Mouse (Mus musculus) ES-Bruce4 (cell line): ENCODE results near the gene P2ry10. TPM values are rescaled to one million over a fixed set of nuclear protein-coding genes. Genes with fewer than 3 reads are reported as not detected.

ENCODE experiments used
- H3K27ac ChIP-seq: 2 replicates; pipeline ENCODE4 v1.5.1; 2012; ENCODE audit warnings: low read length, inconsistent platforms; ENCODE audit not compliant: insufficient read depth
- H3K27me3 ChIP-seq: 2 replicates; pipeline ENCODE4 v1.6.1; 2012; ENCODE audit warnings: mild to moderate bottlenecking, low read length, inconsistent platforms; ENCODE audit not compliant: control insufficient read depth, poor library complexity, insufficient read depth, severe bottlenecking
- H3K36me3 ChIP-seq: 2 replicates; pipeline ENCODE4 v1.6.1; 2012; ENCODE audit warnings: inconsistent platforms, mild to moderate bottlenecking, low read length, moderate library complexity; ENCODE audit not compliant: control insufficient read depth, poor library complexity, insufficient read depth, severe bottlenecking
- H3K4me1 ChIP-seq: one replicate; pipeline ENCODE4 v1.8.1; 2011; ENCODE audit warnings: low read length; ENCODE audit not compliant: control insufficient read depth, insufficient read depth
- H3K4me3 ChIP-seq: 2 replicates; pipeline ENCODE4 v1.5.1; 2011; ENCODE audit warnings: low read depth, mild to moderate bottlenecking, low read length
- H3K9ac ChIP-seq: 2 replicates; pipeline ENCODE4 v1.6.1; 2012; ENCODE audit warnings: low read depth, mild to moderate bottlenecking, inconsistent platforms; ENCODE audit not compliant: poor library complexity, severe bottlenecking
- H3K9me3 ChIP-seq: replicated peaks from 2 replicates; pipeline ENCODE4 v1.6.1; 2012; ENCODE audit warnings: mild to moderate bottlenecking, low read length, inconsistent platforms; ENCODE audit not compliant: control insufficient read depth, poor library complexity, insufficient read depth, severe bottlenecking
- CTCF ChIP-seq: IDR thresholded peaks from one replicate; pipeline ENCODE4 v1.8.1; 2011; ENCODE audit warnings: low read depth, low read length
- EP300 ChIP-seq: IDR thresholded peaks from 2 replicates; pipeline ENCODE4 v1.6.1; 2011; ENCODE audit warnings: low read depth, low read length; ENCODE audit not compliant: insufficient read depth
- POLR2A ChIP-seq: IDR thresholded peaks from one replicate; pipeline ENCODE4 v1.8.1; 2011; ENCODE audit warnings: low read length; ENCODE audit not compliant: insufficient read depth
- polyA plus RNA-seq: library from polyadenylated mRNA; stranded (reverse); fragments of >200 nt; gene quantifications from 2 replicates; pipeline ENCODE4 v1.2.4, GENCODE M21; 2011; ENCODE audit warnings: low read depth; ENCODE audit not compliant: missing spikeins, insufficient read depth, insufficient read length

P2ry10 gene
- polyA plus RNA-seq, 1 experiment, result not detected

GRCm38 (mm10) chrX:107143930-107144329, 55.6 kb downstream of the P2ry10 start:
- H3K36me3 ChIP-seq, result no peaks in the 10 kb centered on the region
- H3K27ac ChIP-seq, result no peak overlapping the region
- no peak overlapping the region for H3K9ac ChIP-seq
- no peaks in the 10 kb centered on the region for H3K27me3 ChIP-seq
- TF ChIP-seq POLR2A (no peak), CTCF (no peak), EP300 (no peak)
- H3K4me1 ChIP-seq, result no peaks in the 10 kb centered on the region
- no peak overlapping the region for H3K4me3 ChIP-seq
- H3K9me3 ChIP-seq, result no peaks in the 10 kb centered on the region

GRCm38 (mm10) chrX:107148681-107149080, 60.4 kb downstream of the P2ry10 start, which contains the start of gene P2ry10b:
TSS of gene P2ry10b (plus strand) at chrX:107148927.
- H3K36me3 ChIP-seq, result no peaks in the 10 kb centered on the region
- no peak within 1 kb of the TSS for H3K27ac ChIP-seq
- no peaks in the 10 kb centered on the region for H3K9me3 ChIP-seq
- no peak for TF ChIP-seq CTCF
- TF ChIP-seq EP300, result no peak
- TF ChIP-seq POLR2A, result no peak
- no peaks in the 10 kb centered on the region for H3K4me1 ChIP-seq
- H3K4me3 ChIP-seq, result no peak within 1 kb of the TSS
- no peaks in the 10 kb centered on the region for H3K27me3 ChIP-seq
- H3K9ac ChIP-seq, result no peak within 1 kb of the TSS

- Histone ChIP-seq H3K27ac (no peak overlapping the region), H3K27me3 (no peaks in the 10 kb centered on the region), H3K9me3 (no peaks in the 10 kb centered on the region), H3K9ac (no peak overlapping the region), H3K4me1 (no peaks in the 10 kb centered on the region), H3K36me3 (no peaks in the 10 kb centered on the region), H3K4me3 (no peak overlapping the region)
- TF ChIP-seq POLR2A (no peak), EP300 (no peak), CTCF (no peak)
These were observed 61.2 kb downstream of the P2ry10 start for GRCm38 (mm10) chrX:107149391-107149993.

- H3K27me3 ChIP-seq, result no peaks in the 10 kb centered on the region
- no peak overlapping the region for H3K4me3 ChIP-seq
- H3K9me3 ChIP-seq, result no peaks in the 10 kb centered on the region
- TF ChIP-seq CTCF, result no peak
- no peak for TF ChIP-seq EP300
- TF ChIP-seq POLR2A, result no peak
- H3K9ac ChIP-seq, result no peak overlapping the region
- H3K36me3 ChIP-seq, result no peaks in the 10 kb centered on the region
- no peak overlapping the region for H3K27ac ChIP-seq
- no peaks in the 10 kb centered on the region for H3K4me1 ChIP-seq
These were observed 61.7 kb downstream of the P2ry10 start for GRCm38 (mm10) chrX:107150027-107150426.

GRCm38 (mm10) chrX:107150752-107151515, 62.6 kb downstream of the P2ry10 start:
- no peaks in the 10 kb centered on the region for H3K4me1 ChIP-seq
- no peak overlapping the region for H3K4me3 ChIP-seq
- H3K36me3 ChIP-seq, result no peaks in the 10 kb centered on the region
- H3K27me3 ChIP-seq, result no peaks in the 10 kb centered on the region
- no peak overlapping the region for H3K9ac ChIP-seq
- H3K9me3 ChIP-seq, result no peaks in the 10 kb centered on the region
- TF ChIP-seq CTCF, result no peak
- no peak for TF ChIP-seq EP300
- no peak for TF ChIP-seq POLR2A
- H3K27ac ChIP-seq, result no peak overlapping the region

Other genes with a start within 250 kb of the P2ry10 start
- gene Rtl3, start 247.8 kb upstream of the P2ry10 start, polyA plus RNA-seq, result not detected in 2 replicates
- gene Lpar4, start 167.9 kb upstream of the P2ry10 start, polyA plus RNA-seq, result 3.5 and 4.0 TPM in 2 replicates
- not detected in 2 replicates for gene P2ry10b, start 60.4 kb downstream of the P2ry10 start, polyA plus RNA-seq
- gene Gpr174, start 167.4 kb downstream of the P2ry10 start, polyA plus RNA-seq, result not detected in 2 replicates